Mouse (Mus musculus) liver, adult 2 months (tissue): ENCODE measurements at regions not wholly inside any gene's neighbourhood (a gene's known extent, or its start where the extent isn't known, plus 50 kb on each side); places are given as distances from the start of the nearest gene placed in this dataset.

Experiments
- DNase-seq: peaks from one replicate; pipeline ENCODE4 v3.0.0-alpha.2; 2011; ENCODE audit warnings: low read depth, low spot score; ENCODE audit errors: extremely low read depth
- H3K27ac ChIP-seq: fragments of 200-500 bp; replicated peaks from 2 replicates; pipeline ENCODE4 v1.5.1; 2012; ENCODE audit warnings: low read depth, mild to moderate bottlenecking, control low read depth, inconsistent platforms, low read length; ENCODE audit not compliant: insufficient read depth
- H3K27me3 ChIP-seq: fragments of 200-500 bp; 2 replicates; pipeline ENCODE4 v1.6.1; 2012; ENCODE audit warnings: mild to moderate bottlenecking, moderate library complexity, low read length, inconsistent platforms; ENCODE audit not compliant: control insufficient read depth, insufficient read depth
- H3K36me3 ChIP-seq: fragments of 200-500 bp; 2 replicates; pipeline ENCODE4 v1.6.1; 2012; ENCODE audit warnings: low read length, inconsistent platforms; ENCODE audit not compliant: control insufficient read depth, insufficient read depth
- H3K4me1 ChIP-seq: fragments of 200-500 bp; 2 replicates; pipeline ENCODE4 v1.6.1; 2011; ENCODE audit warnings: low read length; ENCODE audit not compliant: control insufficient read depth, insufficient read depth
- H3K4me3 ChIP-seq: fragments of 200-500 bp; 2 replicates; pipeline ENCODE4 v1.5.1; 2011; ENCODE audit warnings: low read depth, mild to moderate bottlenecking, control low read depth, low read length, moderate library complexity; ENCODE audit not compliant: insufficient read depth
- H3K79me2 ChIP-seq: fragments of 200-500 bp; 2 replicates; pipeline ENCODE4 v1.6.1; 2012; ENCODE audit warnings: inconsistent platforms, mild to moderate bottlenecking, low read length, moderate library complexity; ENCODE audit not compliant: control insufficient read depth, insufficient read depth
- H3K9ac ChIP-seq: fragments of 200-500 bp; 2 replicates; pipeline ENCODE4 v1.6.1; 2012; ENCODE audit warnings: low read depth, mild to moderate bottlenecking, control low read depth, inconsistent platforms, low read length
- CTCF ChIP-seq: fragments of 200-500 bp; IDR thresholded peaks from 2 replicates; pipeline ENCODE4 v1.5.1; 2011; ENCODE audit warnings: low read depth, low read length, control low read depth
- POLR2A ChIP-seq: fragments of 200-500 bp; IDR thresholded peaks from 2 replicates; pipeline ENCODE4 v1.6.1; 2011; ENCODE audit warnings: low read length, control low read depth; ENCODE audit not compliant: insufficient read depth; ENCODE audit errors: extremely low read depth
- WGBS: fragments of 180-500 bp; shearing (Covaris S2); methylation state at CpG from one replicate; pipeline ENCODE4 v1.1.7; 2018; 5-methylcytosine and 5-hydroxymethylcytosine counted together

- Histone ChIP-seq H3K9ac (no peak overlapping the region), H3K36me3 (no peaks in the 10 kb centered on the region), H3K27me3 (no peaks in the 10 kb centered on the region), H3K79me2 (no peaks in the 10 kb centered on the region), H3K4me1 (no peaks in the 10 kb centered on the region), H3K4me3 (no peak overlapping the region), H3K27ac (no peak overlapping the region)
- WGBS, result 56% methylated on average over 4 of the region's 4 CpGs
- peak; percentile 27 for DNase-seq
- TF ChIP-seq POLR2A (no peak), CTCF (peak; percentile 47; the same call in 1 of the 2 replicates)
Measured at GRCm38 (mm10) chr15:30029257-30029899, 143.0 kb upstream of the Ctnnd2 start.

- no peaks in the 10 kb centered on the region for H3K36me3 ChIP-seq
- no peak overlapping the region for H3K27ac ChIP-seq
- no peak overlapping the region for H3K4me3 ChIP-seq
- WGBS, result 89% methylated on average over 2 of the region's 2 CpGs
- TF ChIP-seq POLR2A, result no peak
- TF ChIP-seq CTCF, result no peak
- no peaks in the 10 kb centered on the region for H3K27me3 ChIP-seq
- no peaks in the 10 kb centered on the region for H3K79me2 ChIP-seq
- no peaks in the 10 kb centered on the region for H3K4me1 ChIP-seq
- DNase-seq, result no peak
- H3K9ac ChIP-seq, result no peak overlapping the region
Measured at GRCm38 (mm10) chr15:30035367-30035766, 137.0 kb upstream of the Ctnnd2 start.

GRCm38 (mm10) chr15:30050851-30051250, 121.5 kb upstream of the Ctnnd2 start:
- WGBS, result 63% methylated on average over 5 of the region's 5 CpGs
- TF ChIP-seq CTCF (no peak), POLR2A (no peak)
- Histone ChIP-seq H3K27me3 (no peaks in the 10 kb centered on the region), H3K27ac (no peak overlapping the region), H3K9ac (no peak overlapping the region), H3K36me3 (no peaks in the 10 kb centered on the region), H3K4me3 (no peak overlapping the region), H3K4me1 (no peaks in the 10 kb centered on the region), H3K79me2 (no peaks in the 10 kb centered on the region)
- DNase-seq, result no peak

- H3K36me3 ChIP-seq, result no peaks in the 10 kb centered on the region
Measured at GRCm38 (mm10) chr15:30059808-30060207, 112.6 kb upstream of the Ctnnd2 start.

GRCm38 (mm10) chr15:30060505-30061342, 111.7 kb upstream of the Ctnnd2 start:
- no peaks in the 10 kb centered on the region for H3K79me2 ChIP-seq
- no peak overlapping the region for H3K9ac ChIP-seq
- H3K27ac ChIP-seq, result no peak overlapping the region
- no peaks in the 10 kb centered on the region for H3K4me1 ChIP-seq
- H3K4me3 ChIP-seq, result no peak overlapping the region
- 67% methylated on average over 3 of the region's 3 CpGs for WGBS
- H3K27me3 ChIP-seq, result no peaks in the 10 kb centered on the region
- no peaks in the 10 kb centered on the region for H3K36me3 ChIP-seq
- TF ChIP-seq CTCF (no peak), POLR2A (no peak)
- no peak for DNase-seq

More at GRCm38 (mm10) chr15:30059808-30060207, 112.6 kb upstream of the Ctnnd2 start:
- Histone ChIP-seq H3K4me3 (no peak overlapping the region), H3K9ac (no peak overlapping the region), H3K79me2 (no peaks in the 10 kb centered on the region), H3K27me3 (no peaks in the 10 kb centered on the region), H3K4me1 (no peaks in the 10 kb centered on the region), H3K27ac (no peak overlapping the region)
- WGBS, result 72% methylated on average over 7 of the region's 7 CpGs
- DNase-seq, result no peak
- no peak for TF ChIP-seq CTCF
- TF ChIP-seq POLR2A, result no peak

- WGBS, result 67% methylated on average over 2 of the region's 2 CpGs
- Histone ChIP-seq H3K27me3 (no peaks in the 10 kb centered on the region), H3K36me3 (no peaks in the 10 kb centered on the region), H3K9ac (no peak overlapping the region), H3K4me3 (no peak overlapping the region), H3K27ac (no peak overlapping the region), H3K79me2 (no peaks in the 10 kb centered on the region), H3K4me1 (no peaks in the 10 kb centered on the region)
- DNase-seq, result no peak
- TF ChIP-seq POLR2A, result no peak
- no peak for TF ChIP-seq CTCF
Measured at GRCm38 (mm10) chr15:30071668-30072067, 100.7 kb upstream of the Ctnnd2 start.
